Mouse (Mus musculus): ENCODE data around the gene Jag2. TPM values are rescaled to one million over a fixed set of nuclear protein-coding genes. Genes with fewer than 3 reads are reported as not detected.

The Jag2 gene
- total RNA-seq, 2 experiments from 2014 or later: 29.4 to 40.0 TPM

DNA sequence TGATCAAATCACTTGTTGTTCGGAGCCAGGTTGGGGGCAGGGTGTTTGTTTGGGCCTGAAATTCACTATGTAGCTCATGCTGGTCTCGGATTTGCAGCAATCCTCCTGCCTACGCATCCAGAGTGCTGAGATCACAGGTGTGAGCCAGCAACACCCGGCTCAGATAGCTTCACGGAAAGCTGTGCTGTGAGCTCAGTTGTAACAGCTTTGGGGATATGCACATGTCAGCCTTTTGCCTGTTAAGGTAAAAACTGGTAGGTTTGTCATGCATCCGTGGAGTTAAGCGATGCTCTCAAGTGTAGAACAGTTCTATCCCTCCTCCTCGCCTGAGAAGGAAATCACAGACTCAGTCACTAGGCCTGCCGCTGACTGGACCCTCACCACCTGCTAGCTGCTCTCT lies 28.9 kb downstream of the Jag2 start:
- DNase-seq: no peak

- DNase-seq: no peak
Measured at GRCm38 (mm10) chr12:112898960-112899359, 30.6 kb downstream of the Jag2 start.

- no peak for DNase-seq
Measured at GRCm38 (mm10) chr12:112898351-112898750, 31.2 kb downstream of the Jag2 start.

GRCm38 (mm10) chr12:112897522-112898212 lies 31.9 kb downstream of the Jag2 start:
- no peak for DNase-seq

DNA sequence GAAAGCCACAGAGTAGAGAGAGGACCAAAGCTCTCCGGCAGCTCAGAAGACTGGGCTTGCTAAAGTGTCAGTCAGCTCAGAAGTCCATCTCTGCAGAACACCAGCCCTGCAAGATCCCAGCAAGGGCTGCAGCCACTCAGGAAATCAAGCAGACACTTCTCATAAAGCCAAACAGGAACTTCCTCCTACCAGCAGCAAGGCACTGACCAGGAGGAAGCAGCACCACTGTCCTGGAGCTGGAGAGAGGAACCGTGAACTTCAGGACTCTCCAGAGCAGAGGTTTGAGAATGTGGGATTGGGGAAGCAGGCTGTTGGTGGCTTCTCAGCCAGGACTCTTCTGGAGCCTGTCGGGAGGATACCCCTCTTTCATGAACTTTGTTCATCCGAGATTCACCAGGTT lies 34.6 kb downstream of the Jag2 start:
- peak; percentile 3 for DNase-seq

GRCm38 (mm10) chr12:112894303-112894884 lies 35.2 kb downstream of the Jag2 start:
- DNase-seq: peak; percentile 3

GRCm38 (mm10) chr12:112885465-112885864 lies 44.1 kb downstream of the Jag2 start:
- peak; percentile 2 for DNase-seq

DNA sequence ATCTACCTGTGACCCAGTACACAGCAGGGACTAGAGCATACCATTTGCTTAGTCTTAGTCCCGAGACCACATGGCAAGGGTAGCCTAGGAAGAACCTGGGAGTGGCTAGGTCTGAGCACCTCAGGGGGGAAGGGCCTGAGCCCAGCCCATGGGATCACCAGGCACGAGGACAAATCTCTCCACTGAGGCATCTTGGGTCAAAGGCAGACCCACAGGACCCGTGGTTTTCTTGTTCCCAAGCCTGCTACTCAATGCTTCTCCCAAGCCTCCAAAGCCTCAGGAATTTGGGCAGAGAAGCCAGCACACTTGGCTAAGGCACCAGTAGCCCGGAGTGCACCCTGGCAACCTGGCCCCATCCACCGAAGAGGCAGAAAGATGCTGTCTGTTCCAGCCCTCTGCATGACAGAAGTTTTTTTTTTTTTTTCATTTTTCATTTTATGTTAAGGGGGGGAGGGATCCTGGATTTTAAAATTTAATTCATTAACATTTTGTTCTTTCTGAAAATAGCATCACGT lies 48.2 kb downstream of the Jag2 start:
- no peak for DNase-seq

DNA sequence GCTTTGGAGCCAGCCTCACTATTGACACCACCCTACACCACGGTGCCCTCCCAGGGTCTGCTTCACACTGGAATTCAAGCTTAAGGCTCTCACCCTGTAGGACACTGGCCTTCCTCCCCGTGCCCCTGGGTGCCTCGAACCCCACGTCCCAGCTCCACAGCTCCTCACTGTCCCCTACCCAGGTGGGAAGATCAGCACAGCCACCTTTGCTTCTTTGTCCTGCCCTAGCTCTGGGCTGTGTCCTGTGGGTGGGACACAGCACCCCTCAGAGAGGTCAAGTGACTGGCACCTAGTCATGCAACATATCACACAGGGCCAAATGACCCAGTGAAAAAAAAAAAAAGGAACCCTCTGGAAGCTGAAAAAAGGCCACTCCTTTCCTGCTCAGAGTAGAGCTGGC lies 48.9 kb downstream of the Jag2 start:
- peak; percentile 4 for DNase-seq

DNA sequence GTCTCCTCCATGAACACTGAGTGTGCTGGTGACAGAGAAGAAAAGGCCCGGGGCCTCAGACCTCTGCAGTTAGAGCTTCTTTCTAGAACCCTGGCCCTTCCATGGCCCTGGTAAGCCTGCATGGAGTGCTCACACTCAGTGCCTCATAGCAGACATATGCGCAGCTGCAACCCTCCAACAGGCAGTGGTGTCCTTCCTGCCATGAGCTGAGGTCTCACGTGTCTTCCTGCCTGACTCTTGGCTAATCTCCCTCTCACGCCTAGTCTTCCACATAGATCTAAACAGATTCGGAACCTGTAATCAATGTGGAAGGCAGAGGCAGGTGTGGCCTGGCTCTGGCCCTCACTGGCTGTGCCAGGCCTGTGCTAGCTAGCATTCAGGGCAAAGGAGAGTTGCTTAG lies 49.8 kb downstream of the Jag2 start:
- DNase-seq: no peak

DNA sequence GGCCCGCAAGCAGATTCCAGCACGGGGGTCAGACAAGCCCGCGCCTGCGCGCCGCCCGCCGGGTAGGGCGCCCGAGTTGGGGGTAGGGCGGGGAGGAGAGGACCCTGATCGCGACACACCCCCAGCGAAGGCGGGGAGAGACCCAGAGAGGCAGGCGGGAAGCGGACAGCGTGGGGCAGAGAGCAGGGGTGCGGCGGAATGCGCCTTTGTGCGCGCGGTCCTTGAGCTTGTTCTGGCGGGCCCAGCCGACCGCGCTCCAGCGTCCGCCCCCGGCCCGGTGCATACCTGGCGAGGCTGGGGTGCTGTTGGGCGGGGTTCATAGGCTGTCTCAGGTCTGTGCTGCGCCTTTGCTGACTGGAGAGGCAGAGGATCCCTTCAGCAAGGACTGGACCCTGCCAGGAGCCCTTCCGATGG lies 52.0 kb downstream of the Jag2 start:
- no peak for DNase-seq

GRCm38 (mm10) chr12:112877073-112877576 lies 52.5 kb downstream of the Jag2 start:
- peak; percentile 6 for DNase-seq

GRCm38 (mm10) chr12:112876332-112877072 lies 53.1 kb downstream of the Jag2 start:
- DNase-seq: peak; percentile 55

GRCm38 (mm10) chr12:112875225-112876013 lies 54.2 kb downstream of the Jag2 start:
- peak; percentile 98 for DNase-seq

GRCm38 (mm10) chr12:112874199-112874598 lies 55.4 kb downstream of the Jag2 start:
- no peak for DNase-seq

DNA sequence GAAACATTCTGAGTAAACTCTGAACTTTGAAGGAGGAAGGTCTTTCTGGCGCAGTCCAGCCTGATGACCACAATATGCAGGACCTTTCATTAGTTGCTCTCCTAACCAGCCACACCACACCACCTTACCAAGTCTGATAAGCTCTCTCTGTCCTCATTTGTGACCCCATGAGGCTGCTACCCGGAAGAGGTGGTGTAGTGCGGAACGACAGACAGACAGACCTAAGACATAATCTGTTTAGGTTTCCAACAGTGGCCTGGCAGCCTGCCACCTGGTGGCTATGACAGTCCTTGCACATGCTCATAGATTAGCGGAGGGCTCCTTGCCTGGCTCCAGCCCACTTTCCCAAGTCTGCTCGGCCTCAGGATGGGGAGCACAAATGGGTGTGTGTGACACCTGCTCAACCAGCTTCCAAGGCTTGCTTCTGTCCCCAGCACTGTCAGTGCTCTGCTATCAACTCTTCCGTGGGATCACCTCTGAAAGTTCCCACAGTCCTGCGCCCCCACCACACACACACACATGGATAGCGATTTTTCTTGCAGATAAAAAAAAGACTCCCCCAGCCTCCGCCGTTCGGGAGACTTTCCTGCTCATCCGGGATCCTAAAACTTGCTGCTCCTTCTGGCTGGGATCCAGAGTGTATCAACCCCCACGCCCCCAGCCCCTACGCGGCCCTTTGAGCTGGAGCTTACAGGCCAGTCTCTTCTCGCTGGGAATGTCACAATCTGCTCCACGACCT lies 56.0 kb downstream of the Jag2 start:
- peak; percentile 76 for DNase-seq

- no peak for DNase-seq
Measured at GRCm38 (mm10) chr12:112872991-112873390, 56.6 kb downstream of the Jag2 start.

- no peak for DNase-seq
Measured at GRCm38 (mm10) chr12:112871272-112871671, 58.3 kb downstream of the Jag2 start.

- no peak for DNase-seq
Measured at GRCm38 (mm10) chr12:112870775-112871174, 58.8 kb downstream of the Jag2 start.

GRCm38 (mm10) chr12:112869783-112870204 lies 59.8 kb downstream of the Jag2 start:
- DNase-seq: no peak
